Mouse (Mus musculus): ENCODE measurements around the gene Vdac1. TPM values are rescaled to one million over a fixed set of nuclear protein-coding genes. Genes with fewer than 3 reads are reported as not detected.

Vdac1 gene
- polyA plus RNA-seq, 1 experiment, result 341 TPM

DNA sequence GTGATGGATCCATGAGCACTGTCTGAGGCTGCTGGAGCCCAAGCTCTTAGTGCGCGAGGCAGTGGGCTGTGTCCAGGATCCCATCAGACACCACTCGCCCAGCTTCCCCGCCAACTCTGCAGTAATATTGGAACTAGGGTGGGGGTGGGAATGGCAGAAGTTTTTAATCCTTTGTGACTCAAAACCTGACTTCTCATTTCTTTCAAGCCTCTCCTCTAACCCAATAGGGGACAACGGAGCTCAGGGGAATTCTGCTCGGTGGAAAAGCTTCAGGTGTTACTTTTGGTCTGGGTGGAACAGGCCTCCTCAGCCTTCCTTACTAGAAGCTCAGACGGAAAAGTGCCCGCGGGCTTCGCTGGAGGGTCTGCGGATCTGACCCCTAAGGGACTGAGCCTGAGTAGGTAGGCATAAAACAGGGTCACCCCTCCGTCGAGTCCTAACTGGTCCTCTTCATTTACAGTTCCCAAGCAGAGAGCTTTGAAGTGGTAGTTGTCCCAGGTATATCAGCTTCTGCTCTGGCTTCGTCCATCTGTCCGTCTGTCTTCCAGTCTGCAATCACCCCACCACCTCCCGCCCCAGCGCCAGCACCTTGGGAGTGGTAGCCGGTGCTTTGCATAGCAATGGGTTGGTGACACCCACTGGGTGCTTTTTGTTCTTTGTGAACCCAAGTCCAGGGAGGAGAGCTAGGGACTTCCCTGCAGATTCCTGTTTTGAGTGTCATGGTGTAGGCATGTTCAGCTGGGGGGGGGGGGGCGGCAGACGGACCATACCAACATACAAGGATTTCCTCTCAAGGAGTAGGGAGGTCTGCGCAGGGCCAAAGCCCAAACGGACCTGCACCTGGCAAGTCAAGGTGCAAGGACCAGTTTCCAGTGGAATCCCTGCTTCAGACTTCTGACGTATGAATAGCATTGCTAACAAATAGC lies 36.0 kb upstream of the Vdac1 start:
- H3K4me1 ChIP-seq (ENCODE audit: control insufficient read depth, insufficient read depth, low read length), result no peaks in the 10 kb centered on the region
- no peaks in the 10 kb centered on the region for H3K36me3 ChIP-seq (ENCODE audit: control insufficient read depth, insufficient read depth, low read length)
- TF ChIP-seq POLR2A (IDR thresholded peaks at IDR 0.05; ENCODE audit: low read depth, low read length) (no peak), CTCF (conservative IDR thresholded peaks at IDR 0.05; ENCODE audit: insufficient read depth, insufficient read length, low read depth, low read length) (no peak)
- H3K4me3 ChIP-seq (ENCODE audit: insufficient read depth, low read depth, low read length), result no peak overlapping the region
- DNase-seq, result no peak
- H3K27ac ChIP-seq (ENCODE audit: insufficient read depth, low read depth, low read length), result no peak overlapping the region
- 70% methylated on average over 23 of the region's 23 CpGs for WGBS
- H3K27me3 ChIP-seq (replicated peaks; ENCODE audit: control insufficient read depth, insufficient read depth, low read length), result peaks cover 1% of the 10 kb centered on the region; the same call in 1 of the 2 replicates

DNA sequence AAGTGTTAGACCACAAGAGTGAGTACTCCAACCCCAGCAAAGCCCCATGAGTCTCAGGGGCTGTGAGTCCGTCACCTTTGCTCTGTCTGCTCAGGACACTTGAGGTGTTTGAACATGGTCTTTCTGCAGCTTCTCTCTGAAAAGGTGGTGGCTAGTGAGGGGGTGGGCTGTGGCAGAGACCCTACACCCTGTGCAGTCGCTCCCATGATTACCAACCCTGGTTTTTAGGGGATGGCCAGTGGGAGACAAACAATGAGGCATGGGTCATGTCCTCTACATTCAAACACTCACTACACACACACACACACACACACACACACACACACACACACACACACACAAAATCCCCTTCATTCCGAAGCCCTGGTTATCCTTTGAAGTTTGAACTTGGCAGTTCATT lies 33.3 kb upstream of the Vdac1 start:
- no peak for DNase-seq
- Histone ChIP-seq H3K4me3 (ENCODE audit: insufficient read depth, low read depth, low read length) (no peak overlapping the region), H3K27ac (ENCODE audit: insufficient read depth, low read depth, low read length) (no peak overlapping the region), H3K36me3 (ENCODE audit: control insufficient read depth, insufficient read depth, low read length) (no peaks in the 10 kb centered on the region), H3K4me1 (ENCODE audit: control insufficient read depth, insufficient read depth, low read length) (no peaks in the 10 kb centered on the region), H3K27me3 (replicated peaks; ENCODE audit: control insufficient read depth, insufficient read depth, low read length) (peaks cover 1% of the 10 kb centered on the region; the same call in 1 of the 2 replicates)
- WGBS, result 72% methylated on average over 3 of the region's 3 CpGs
- no peak for TF ChIP-seq CTCF (conservative IDR thresholded peaks at IDR 0.05; ENCODE audit: insufficient read depth, insufficient read length, low read depth, low read length)
- TF ChIP-seq POLR2A (IDR thresholded peaks at IDR 0.05; ENCODE audit: low read depth, low read length), result no peak

DNA sequence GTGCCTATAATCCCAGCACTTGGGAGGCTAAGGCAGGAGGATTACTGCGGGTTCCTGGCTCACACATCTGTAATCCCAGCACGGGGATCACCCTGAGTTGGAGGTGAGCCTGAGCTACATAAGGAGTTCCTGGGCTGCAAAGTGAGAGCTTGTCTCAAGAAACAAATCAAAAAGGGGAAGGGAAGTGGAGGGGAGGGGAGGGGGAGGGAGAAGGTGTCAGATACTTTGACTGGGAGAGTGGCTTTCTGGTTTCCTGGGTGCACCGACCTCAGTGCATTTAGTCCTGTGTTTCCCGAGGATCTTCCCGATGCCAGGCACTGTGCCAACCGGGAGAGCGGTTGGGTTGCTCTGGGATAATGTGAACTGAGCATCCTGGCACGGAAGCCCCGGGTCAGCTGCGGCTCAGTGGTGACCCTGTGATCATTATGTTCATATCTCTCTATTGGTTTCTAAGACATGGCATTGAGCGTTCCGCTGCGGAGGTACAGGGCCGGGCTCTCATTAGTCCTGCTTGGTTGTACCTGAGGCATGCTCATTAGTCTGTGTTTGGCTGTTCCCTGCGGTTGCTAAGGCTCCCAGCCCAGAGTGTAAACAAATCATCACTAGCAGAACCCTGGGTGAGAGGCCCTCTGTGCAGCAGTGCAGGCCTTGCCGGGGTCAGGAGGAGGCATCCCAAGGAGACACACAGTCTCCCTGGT lies 28.1 kb upstream of the Vdac1 start:
- TF ChIP-seq CTCF (conservative IDR thresholded peaks at IDR 0.05; ENCODE audit: insufficient read depth, insufficient read length, low read depth, low read length) (no peak), POLR2A (IDR thresholded peaks at IDR 0.05; ENCODE audit: low read depth, low read length) (no peak)
- Histone ChIP-seq H3K4me1 (ENCODE audit: control insufficient read depth, insufficient read depth, low read length) (0 out of 2 replicates have a peak, but pooled peaks cover 7% of the 10 kb centered on the region), H3K27ac (ENCODE audit: insufficient read depth, low read depth, low read length) (peak overlapping the region; percentile 25; the same call in 1 of the 2 replicates)

DNA sequence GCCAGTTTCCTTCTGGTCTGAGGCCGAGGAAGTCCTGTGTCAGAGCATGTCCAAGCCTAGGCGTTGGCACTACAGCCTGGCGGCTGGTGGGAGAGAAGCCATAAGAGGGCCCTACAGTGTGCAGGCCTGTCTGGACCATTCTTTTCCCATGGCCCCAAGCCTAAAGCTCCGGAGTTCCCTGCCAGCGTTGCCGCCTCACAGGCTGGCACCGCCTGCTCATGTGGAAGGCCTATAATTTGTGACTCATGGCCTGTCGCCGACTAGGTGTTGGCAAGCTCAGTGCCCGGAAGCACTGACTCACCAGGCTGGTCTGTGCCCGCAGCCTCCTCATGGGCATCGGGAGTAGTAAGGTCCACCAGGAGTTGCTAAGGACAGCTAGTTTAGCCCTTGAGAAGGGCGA lies 27.0 kb upstream of the Vdac1 start:
- 0 out of 2 replicates have a peak, but pooled peaks cover 7% of the 10 kb centered on the region for H3K4me1 ChIP-seq (ENCODE audit: control insufficient read depth, insufficient read depth, low read length)
- no peak overlapping the region for H3K4me3 ChIP-seq (ENCODE audit: insufficient read depth, low read depth, low read length)
- 49% methylated on average over 13 of the region's 13 CpGs for WGBS
- no peaks in the 10 kb centered on the region for H3K36me3 ChIP-seq (ENCODE audit: control insufficient read depth, insufficient read depth, low read length)
- H3K27me3 ChIP-seq (replicated peaks; ENCODE audit: control insufficient read depth, insufficient read depth, low read length), result no peaks in the 10 kb centered on the region
- H3K27ac ChIP-seq (ENCODE audit: insufficient read depth, low read depth, low read length), result peak overlapping the region; percentile 25; the same call in 1 of the 2 replicates
- no peak for TF ChIP-seq CTCF (conservative IDR thresholded peaks at IDR 0.05; ENCODE audit: insufficient read depth, insufficient read length, low read depth, low read length)
- TF ChIP-seq POLR2A (IDR thresholded peaks at IDR 0.05; ENCODE audit: low read depth, low read length), result no peak
- DNase-seq, result peak; percentile 65

More for the DNA sequence above, 28.1 kb upstream of the Vdac1 start:
- peak; percentile 83 for DNase-seq
- H3K27me3 ChIP-seq (replicated peaks; ENCODE audit: control insufficient read depth, insufficient read depth, low read length), result no peaks in the 10 kb centered on the region
- 27% methylated on average over 16 of the region's 16 CpGs for WGBS
- no peaks in the 10 kb centered on the region for H3K36me3 ChIP-seq (ENCODE audit: control insufficient read depth, insufficient read depth, low read length)
- H3K4me3 ChIP-seq (ENCODE audit: insufficient read depth, low read depth, low read length), result no peak overlapping the region

DNA sequence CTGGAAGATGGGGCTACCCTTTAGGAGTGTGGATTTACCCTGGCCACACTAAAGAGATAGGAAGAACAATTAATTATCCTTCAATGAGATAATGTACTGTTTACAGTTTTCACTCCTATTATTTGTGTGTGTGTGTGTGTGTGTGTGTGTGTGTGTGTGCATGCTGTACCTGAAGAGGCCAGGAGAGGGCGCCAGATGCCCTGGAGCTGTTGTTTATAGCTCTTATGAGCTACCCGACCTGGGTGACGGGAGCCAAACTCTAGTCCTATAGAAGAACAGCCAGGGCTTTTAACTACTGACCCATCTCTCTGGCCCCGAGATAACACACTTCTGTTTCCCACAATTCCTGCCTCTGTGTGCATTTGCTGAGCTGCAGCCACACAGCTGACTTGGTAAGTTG lies 25.4 kb upstream of the Vdac1 start:
- WGBS, result 86% methylated on average over 4 of the region's 4 CpGs
- no peaks in the 10 kb centered on the region for H3K36me3 ChIP-seq (ENCODE audit: control insufficient read depth, insufficient read depth, low read length)
- H3K27me3 ChIP-seq (replicated peaks; ENCODE audit: control insufficient read depth, insufficient read depth, low read length), result no peaks in the 10 kb centered on the region
- H3K4me1 ChIP-seq (ENCODE audit: control insufficient read depth, insufficient read depth, low read length), result 0 out of 2 replicates have a peak, but pooled peaks cover 7% of the 10 kb centered on the region
- TF ChIP-seq POLR2A (IDR thresholded peaks at IDR 0.05; ENCODE audit: low read depth, low read length) (no peak), CTCF (conservative IDR thresholded peaks at IDR 0.05; ENCODE audit: insufficient read depth, insufficient read length, low read depth, low read length) (no peak)
- no peak for DNase-seq
- H3K27ac ChIP-seq (ENCODE audit: insufficient read depth, low read depth, low read length), result no peak overlapping the region
- H3K4me3 ChIP-seq (ENCODE audit: insufficient read depth, low read depth, low read length), result no peak overlapping the region

DNA sequence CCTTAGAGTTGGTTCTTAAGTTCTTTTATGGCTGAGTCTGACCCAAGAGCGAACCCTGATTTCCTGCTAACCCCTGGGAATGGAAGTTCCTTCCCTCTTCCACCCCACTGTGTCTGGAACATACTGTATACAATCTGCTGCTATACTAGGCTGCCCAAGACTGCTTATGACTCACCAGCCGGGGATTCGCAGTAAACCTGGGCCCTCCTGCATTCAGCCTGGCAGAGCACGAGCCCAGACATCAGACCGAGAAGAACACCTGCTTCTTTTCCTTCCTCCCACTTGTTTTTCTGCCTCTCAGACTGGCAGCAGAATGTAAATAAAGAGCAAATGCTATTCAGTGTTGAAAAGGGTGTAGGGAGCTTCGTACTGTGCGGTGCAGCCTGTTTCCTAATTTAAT lies 24.7 kb upstream of the Vdac1 start:
- no peak for DNase-seq
- 0 out of 2 replicates have a peak, but pooled peaks cover 7% of the 10 kb centered on the region for H3K4me1 ChIP-seq (ENCODE audit: control insufficient read depth, insufficient read depth, low read length)

More for the DNA sequence above, 24.7 kb upstream of the Vdac1 start:
- Histone ChIP-seq H3K36me3 (ENCODE audit: control insufficient read depth, insufficient read depth, low read length) (no peaks in the 10 kb centered on the region), H3K27me3 (replicated peaks; ENCODE audit: control insufficient read depth, insufficient read depth, low read length) (no peaks in the 10 kb centered on the region), H3K27ac (ENCODE audit: insufficient read depth, low read depth, low read length) (no peak overlapping the region), H3K4me3 (ENCODE audit: insufficient read depth, low read depth, low read length) (no peak overlapping the region)
- 68% methylated on average over 7 of the region's 7 CpGs for WGBS
- TF ChIP-seq CTCF (conservative IDR thresholded peaks at IDR 0.05; ENCODE audit: insufficient read depth, insufficient read length, low read depth, low read length) (no peak), POLR2A (IDR thresholded peaks at IDR 0.05; ENCODE audit: low read depth, low read length) (no peak)
